16 mouse cellular contexts compared by ENCODE assay signal in the genomic region with DNA sequence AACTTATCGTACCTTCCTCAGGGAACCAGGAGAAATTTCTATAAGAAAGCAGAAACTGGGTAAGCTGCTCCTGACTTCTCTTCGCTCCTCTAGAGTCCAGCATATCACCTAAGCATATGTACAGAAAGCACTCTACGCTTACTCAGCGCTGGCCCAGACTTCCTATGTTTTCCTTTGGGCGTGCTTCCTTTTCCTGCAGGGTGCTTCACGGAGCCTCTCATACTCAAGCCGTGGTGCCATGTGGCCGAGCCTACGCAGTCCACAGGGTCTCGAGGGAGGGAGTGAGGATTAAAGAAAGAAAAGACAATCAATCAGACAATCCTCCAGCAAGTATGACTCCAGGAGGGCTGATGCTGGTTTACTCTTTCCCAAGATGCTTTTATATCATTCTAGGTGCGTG. TPM values are rescaled to one million over a fixed set of nuclear protein-coding genes. Genes with fewer than 3 reads are reported as not detected.
A peak's percentile ranks its signal among the peaks of the same experiment; 100 is the strongest.
DNase-seq lines count a peak whose midpoint lies in the region; ATAC-seq and TF ChIP-seq lines count a peak whose summit lies in the region.
"Had no signal": no experiment of that assay in that cellular context is flagged by ENCODE, and none has a peak within 500 bp of the region (broad histone marks: within the 10 kb centered on the region; RNA-seq: fewer than 3 reads in every experiment).

No protein-coding gene starts in this region.

- ATAC-seq in heart, embryonic 12.5 days (ENCODE audit: insufficient number of reproducible peaks, low FRiP score), result peak; percentile 68; the same call in 1 of the 2 replicates
- peak; percentile 33; the same call in 1 of the 2 replicates for ATAC-seq in intestine, embryonic 16.5 days
- no peak for ATAC-seq in intestine, postnatal 0 days
- ATAC-seq in stomach, postnatal 0 days (ENCODE audit: low FRiP score, low TSS enrichment), result peak; percentile 72; the same call in 1 of the 2 replicates
- ATAC-seq: inflammation-experienced regulatory T-cells, adult 6 months; midbrain, embryonic 16.5 days had no signal

- H3K27ac ChIP-seq in heart, embryonic 12.5 days (ENCODE audit: poor library complexity, severe bottlenecking), result peak overlapping the region; percentile 45; the same call in 1 of the 2 replicates
- H3K27ac ChIP-seq in intestine, embryonic 16.5 days (ENCODE audit: low read length), result no peak overlapping the region
- H3K27ac ChIP-seq in intestine, postnatal 0 days (ENCODE audit: low read depth, low read length), result no peak overlapping the region
- 0 out of 2 replicates have a peak overlapping the region, but pooled peaks have one; percentile 13 for H3K27ac ChIP-seq in stomach, postnatal 0 days (replicated peaks)
- H3K27ac ChIP-seq: embryonic facial prominence, embryonic 15.5 days; hindbrain, embryonic 13.5 days; kidney, postnatal 0 days; neural tube, embryonic 15.5 days had no signal

- no peak for TF ChIP-seq CTCF in intestine, postnatal 0 days (IDR thresholded peaks at IDR 0.05; ENCODE audit: low read depth)
- no peak for TF ChIP-seq CTCF in stomach, postnatal 0 days (IDR thresholded peaks at IDR 0.05; ENCODE audit: low read depth)

- DNase-seq in heart, adult 8-10 months (ENCODE audit: low spot score), result no peak
- DNase-seq in lung, postnatal 36 days, result peak; percentile 26
- no peak for DNase-seq in lung, postnatal 10 days
- peak; percentile 30 for DNase-seq in stomach, postnatal 0 days (ENCODE audit: low spot score)
- DNase-seq: cerebellum, adult 8-10 months; thymus, postnatal 36 days had no signal

- H3K36me3 ChIP-seq in heart, embryonic 12.5 days, result no peaks in the 10 kb centered on the region
- no peaks in the 10 kb centered on the region for H3K36me3 ChIP-seq in intestine, embryonic 16.5 days (ENCODE audit: control insufficient read depth, insufficient read depth, low read length)
- H3K36me3 ChIP-seq in intestine, postnatal 0 days (ENCODE audit: control insufficient read depth, insufficient read depth), result no peaks in the 10 kb centered on the region
- H3K36me3 ChIP-seq in stomach, postnatal 0 days (ENCODE audit: control insufficient read depth, insufficient read depth, low read length), result no peaks in the 10 kb centered on the region
- H3K36me3 ChIP-seq: embryonic facial prominence, embryonic 15.5 days; hindbrain, embryonic 13.5 days; neural tube, embryonic 15.5 days had no signal

- 61% methylated on average over 11 of the region's 11 CpGs for WGBS in heart, embryonic 12.5 days
- 64% methylated on average over 11 of the region's 11 CpGs for WGBS in intestine, embryonic 16.5 days
- WGBS in intestine, postnatal 0 days, result 58% methylated on average over 11 of the region's 11 CpGs
- WGBS in stomach, postnatal 0 days, result 58% methylated on average over 11 of the region's 11 CpGs

- no peaks in the 10 kb centered on the region for H3K27me3 ChIP-seq in heart, embryonic 12.5 days (replicated peaks)
- no peaks in the 10 kb centered on the region for H3K27me3 ChIP-seq in intestine, embryonic 16.5 days (replicated peaks; ENCODE audit: control insufficient read depth, insufficient read depth, low read length)
- H3K27me3 ChIP-seq in intestine, postnatal 0 days (replicated peaks; ENCODE audit: control insufficient read depth, insufficient read depth, low read length), result no peaks in the 10 kb centered on the region
- no peaks in the 10 kb centered on the region for H3K27me3 ChIP-seq in stomach, postnatal 0 days (ENCODE audit: control insufficient read depth, insufficient read depth, low read length)
- H3K27me3 ChIP-seq: embryonic facial prominence, embryonic 15.5 days; hindbrain, embryonic 13.5 days; megakaryocyte, embryonic 14.5 days; neural tube, embryonic 15.5 days had no signal

- H3K9ac ChIP-seq in heart, embryonic 12.5 days, result no peak overlapping the region
- H3K9ac ChIP-seq in intestine, embryonic 16.5 days (ENCODE audit: low read depth, low read length), result no peak overlapping the region
- H3K9ac ChIP-seq in intestine, postnatal 0 days (ENCODE audit: low read depth, low read length), result no peak overlapping the region
- no peak overlapping the region for H3K9ac ChIP-seq in stomach, postnatal 0 days (ENCODE audit: low read length)
- H3K9ac ChIP-seq: embryonic facial prominence, embryonic 15.5 days; hindbrain, embryonic 13.5 days; neural tube, embryonic 15.5 days had no signal

- 0 out of 2 replicates have a peak, but pooled peaks cover 7% of the 10 kb centered on the region for H3K4me1 ChIP-seq in heart, embryonic 12.5 days (replicated peaks)
- H3K4me1 ChIP-seq in intestine, embryonic 16.5 days (ENCODE audit: control insufficient read depth, insufficient read depth, low read length), result peaks cover 15% of the 10 kb centered on the region
- H3K4me1 ChIP-seq in intestine, postnatal 0 days (replicated peaks; ENCODE audit: control insufficient read depth, insufficient read depth, low read length), result 0 out of 2 replicates have a peak, but pooled peaks cover 5% of the 10 kb centered on the region
- H3K4me1 ChIP-seq in stomach, postnatal 0 days (replicated peaks; ENCODE audit: control insufficient read depth, insufficient read depth), result peaks cover 3% of the 10 kb centered on the region; the same call in 1 of the 2 replicates
- H3K4me1 ChIP-seq: hindbrain, embryonic 13.5 days; neural tube, embryonic 15.5 days had no signal

- H3K9me3 ChIP-seq in heart, embryonic 12.5 days (replicated peaks), result no peaks in the 10 kb centered on the region
- H3K9me3 ChIP-seq in intestine, embryonic 16.5 days (ENCODE audit: control insufficient read depth, low read length), result no peaks in the 10 kb centered on the region
- no peaks in the 10 kb centered on the region for H3K9me3 ChIP-seq in intestine, postnatal 0 days (ENCODE audit: control insufficient read depth)
- no peaks in the 10 kb centered on the region for H3K9me3 ChIP-seq in stomach, postnatal 0 days (ENCODE audit: control insufficient read depth, low read length)
- H3K9me3 ChIP-seq: embryonic facial prominence, embryonic 15.5 days; hindbrain, embryonic 13.5 days; megakaryocyte, embryonic 14.5 days; neural tube, embryonic 15.5 days had no signal

- H3K4me3 ChIP-seq in heart, embryonic 12.5 days, result no peak overlapping the region
- H3K4me3 ChIP-seq in intestine, embryonic 16.5 days (ENCODE audit: low read length), result no peak overlapping the region
- no peak overlapping the region for H3K4me3 ChIP-seq in intestine, postnatal 0 days (ENCODE audit: low read depth, low read length)
- H3K4me3 ChIP-seq in stomach, postnatal 0 days (ENCODE audit: low read depth, low read length), result no peak overlapping the region
- H3K4me3 ChIP-seq: embryonic facial prominence, embryonic 15.5 days; hindbrain, embryonic 13.5 days; megakaryocyte, embryonic 14.5 days; neural tube, embryonic 15.5 days had no signal

- H3K4me2 ChIP-seq in heart, embryonic 12.5 days, result 0 out of 2 replicates have a peak overlapping the region, but pooled peaks have one; percentile 25
- no peak overlapping the region for H3K4me2 ChIP-seq in intestine, embryonic 16.5 days (ENCODE audit: low read depth, low read length)
- no peak overlapping the region for H3K4me2 ChIP-seq in intestine, postnatal 0 days (replicated peaks; ENCODE audit: low read depth)
- no peak overlapping the region for H3K4me2 ChIP-seq in stomach, postnatal 0 days (replicated peaks; ENCODE audit: low read depth)
- H3K4me2 ChIP-seq: embryonic facial prominence, embryonic 15.5 days; hindbrain, embryonic 13.5 days; neural tube, embryonic 15.5 days had no signal

- no peak for TF ChIP-seq EP300 in stomach, postnatal 0 days (optimal IDR thresholded peaks at IDR 0.05)

RNA-seq across cellular contexts. Expression of a gene that starts 6.8 kb away (rescaled TPM):
- 109 and 112 TPM in 2 replicates for polyA plus RNA-seq in heart, embryonic 12.5 days (2016; fragmentation: Nextera tagmentation; extraction: Ambion mirVana)
- total RNA-seq in heart, adult 8-10 months (2022), result 10 to 100 TPM; 15.6 to 20.2 (median 19.4) TPM
- polyA plus RNA-seq in intestine, embryonic 16.5 days (2015; fragmentation: Nextera tagmentation; extraction: Ambion mirVana), result 58.8 and 60.5 TPM in 2 replicates
- polyA plus RNA-seq in intestine, postnatal 0 days (2015; fragmentation: Nextera tagmentation; extraction: Ambion mirVana), result 75.1 and 75.9 TPM in 2 replicates
- 72.3 and 74.3 TPM in 2 replicates for polyA plus RNA-seq in stomach, postnatal 0 days (2015; fragmentation: Nextera tagmentation; extraction: Ambion mirVana)

RNA-seq across cellular contexts. Expression of a gene that starts 36.8 kb away (rescaled TPM):
- 27.2 and 29.1 TPM in 2 replicates for polyA plus RNA-seq in heart, embryonic 12.5 days (2016; fragmentation: Nextera tagmentation; extraction: Ambion mirVana)
- total RNA-seq in heart, adult 8-10 months (2022), result 1 to 10 TPM; 6.1 to 7.4 (median 7.0) TPM
- 40.8 and 43.0 TPM in 2 replicates for polyA plus RNA-seq in intestine, embryonic 16.5 days (2015; fragmentation: Nextera tagmentation; extraction: Ambion mirVana)
- 41.5 and 44.1 TPM in 2 replicates for polyA plus RNA-seq in intestine, postnatal 0 days (2015; fragmentation: Nextera tagmentation; extraction: Ambion mirVana)
- polyA plus RNA-seq in stomach, postnatal 0 days (2015; fragmentation: Nextera tagmentation; extraction: Ambion mirVana), result 28.4 and 29.5 TPM in 2 replicates

Comparison
In these comparisons a context has a peak if more than half of its experiments do, and no peak if none do; other contexts are left out.
1. DNase-seq: peak in lung, postnatal 36 days (single experiment) and stomach, postnatal 0 days (single experiment); none in heart, adult 8-10 months (single experiment) and lung, postnatal 10 days (single experiment).
2. H3K27ac ChIP-seq: peak in heart, embryonic 12.5 days (single experiment) and stomach, postnatal 0 days (single experiment); none in intestine, embryonic 16.5 days (single experiment) and intestine, postnatal 0 days (single experiment).